Mouse (Mus musculus) urinary bladder, postnatal 25 days (tissue): Measurements from ENCODE around the gene Epb41l4b.
A peak's percentile ranks its signal among the peaks of the same experiment; 100 is the strongest.

Experiments
- DNase-seq: peaks from one replicate; pipeline ENCODE4 v3.0.0; 2022; ENCODE audit warnings: low spot score

The Epb41l4b gene

DNA sequence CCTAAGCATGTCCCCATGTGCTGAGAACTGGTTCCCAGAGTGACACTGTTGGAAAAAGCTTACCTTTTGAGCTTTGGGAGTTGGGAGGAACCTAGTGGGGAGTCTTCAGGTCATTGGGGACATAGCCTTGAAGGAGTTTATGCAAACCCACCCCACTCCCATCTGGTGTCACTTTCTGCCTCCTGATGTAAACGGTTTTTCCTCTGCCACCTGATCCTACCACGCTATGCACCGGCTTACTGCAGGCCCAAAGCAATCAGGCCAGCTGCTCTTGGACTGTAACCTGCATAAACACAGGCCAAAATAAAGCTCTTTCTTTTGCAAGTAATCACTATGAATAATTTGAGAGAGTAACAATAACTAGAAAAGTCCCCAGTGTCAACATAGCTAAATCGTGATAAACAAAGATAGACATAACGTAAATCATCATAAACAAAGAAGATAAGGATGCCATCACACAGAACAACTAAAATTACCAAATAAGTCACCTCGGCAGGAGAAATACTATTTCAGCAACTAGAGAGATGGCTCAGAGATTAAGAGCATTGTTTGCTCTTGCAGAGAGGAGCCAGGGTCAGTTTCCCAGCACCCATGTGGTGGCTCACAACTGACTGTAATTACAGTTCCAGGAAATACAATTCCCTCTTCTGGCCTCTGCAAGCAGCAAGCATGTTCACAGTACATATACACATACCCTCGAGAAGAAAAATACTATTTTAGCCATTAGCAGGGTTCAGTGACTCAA is 29.6 kb downstream of the Epb41l4b start:
- DNase-seq: no peak

DNA sequence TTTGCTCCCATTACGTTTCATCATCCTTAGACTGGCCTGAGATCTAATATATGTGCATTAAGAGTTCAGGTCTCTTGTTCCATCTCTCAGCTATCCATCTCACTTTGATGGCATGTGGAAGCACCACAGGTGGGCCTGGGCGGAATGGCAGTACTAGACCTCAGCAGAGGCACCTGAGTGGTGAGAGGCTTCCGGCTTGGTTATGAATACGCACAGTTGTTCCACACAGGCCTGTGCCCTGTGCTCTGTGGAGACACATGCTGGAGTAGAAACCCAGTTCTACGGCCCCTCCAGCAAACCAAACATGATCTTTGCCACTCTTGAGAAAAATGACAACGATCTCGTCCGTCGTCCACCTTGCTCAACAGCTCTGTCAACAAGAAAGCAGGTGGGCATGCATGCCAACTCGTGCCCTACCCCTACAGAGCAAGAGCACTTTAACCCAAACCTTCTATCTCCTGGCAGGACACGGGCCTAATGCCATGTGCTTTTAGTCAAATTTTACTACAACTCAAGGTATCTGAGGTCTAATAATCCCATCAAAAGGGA is 31.2 kb downstream of the Epb41l4b start:
- DNase-seq: no peak

DNA sequence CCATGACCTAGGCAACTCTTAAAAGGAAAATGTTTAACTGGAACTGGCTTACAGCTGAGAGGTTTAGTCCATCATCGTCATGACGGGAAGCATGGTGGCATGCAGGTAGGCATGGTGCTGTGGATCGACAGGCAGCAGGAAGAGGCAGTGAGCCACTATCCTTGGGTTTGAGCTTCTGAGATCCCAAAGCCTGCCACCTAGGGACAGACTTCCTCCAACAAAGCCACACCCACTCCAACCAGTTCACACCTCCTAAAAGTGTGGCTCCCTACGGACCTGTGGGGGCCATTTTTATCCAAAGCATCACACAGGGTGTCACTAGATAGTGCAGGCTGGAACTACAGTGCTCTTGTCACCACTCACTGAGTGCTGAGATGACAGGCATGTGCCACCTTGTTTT is 31.8 kb downstream of the Epb41l4b start:
- DNase-seq: no peak

DNA sequence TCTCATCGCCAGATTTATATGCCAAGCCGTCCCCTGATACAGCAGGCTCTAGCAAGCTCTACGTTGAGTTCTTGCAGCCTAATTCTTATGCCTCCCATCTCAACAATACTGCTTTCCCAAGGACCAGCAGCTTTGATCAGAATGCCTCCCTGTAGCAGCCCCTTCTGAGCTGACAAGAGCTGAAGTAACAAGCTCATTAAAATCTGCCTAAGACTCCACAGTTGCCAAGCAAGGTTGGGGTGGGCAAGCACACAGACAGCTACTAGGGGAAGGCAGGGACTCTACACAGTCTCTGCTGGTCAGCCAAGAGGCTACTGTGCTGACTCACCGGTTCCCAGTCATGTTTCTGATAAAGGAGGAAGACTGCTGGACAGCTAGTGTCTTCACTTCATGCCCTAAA is 33.7 kb downstream of the Epb41l4b start:
- no peak for DNase-seq

DNA sequence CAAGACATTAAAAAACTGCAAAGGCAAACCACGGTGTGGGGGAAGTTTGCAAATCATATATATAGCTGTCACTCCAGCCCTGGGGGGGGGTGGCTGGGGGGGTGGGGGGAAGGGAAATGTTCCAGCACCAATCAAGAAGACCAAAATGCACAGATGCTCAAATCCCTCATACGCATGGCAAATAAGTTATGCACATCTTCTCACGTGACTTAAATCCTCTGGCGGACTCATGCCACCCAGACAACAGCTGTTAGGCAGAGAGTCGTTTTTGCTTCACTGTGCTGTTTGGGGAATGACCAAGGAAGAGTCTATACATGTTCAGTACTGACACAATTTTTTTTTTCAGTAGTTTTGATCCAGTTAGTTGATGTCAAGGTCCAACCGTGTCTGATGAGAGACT is 37.9 kb downstream of the Epb41l4b start:
- DNase-seq: no peak

DNA sequence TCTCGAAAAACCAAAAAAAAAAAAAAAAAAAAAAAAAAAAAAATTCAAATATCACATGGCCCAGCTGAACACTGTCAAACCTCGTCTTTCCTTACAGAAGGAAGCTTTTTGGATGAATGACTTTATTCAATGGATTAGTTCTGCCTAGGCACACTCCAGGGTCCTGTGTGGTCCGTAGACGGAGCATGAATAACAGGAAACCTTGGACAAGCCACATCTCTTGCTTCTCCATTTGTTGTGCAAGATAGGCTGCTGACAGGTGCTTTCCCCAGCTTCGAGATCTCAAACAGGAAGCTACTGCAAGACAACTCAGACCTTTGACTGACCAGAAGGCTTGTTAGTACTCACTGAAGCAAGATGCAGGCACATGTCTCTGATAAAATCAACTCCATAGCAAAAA is 39.4 kb downstream of the Epb41l4b start:
- DNase-seq: no peak

DNA sequence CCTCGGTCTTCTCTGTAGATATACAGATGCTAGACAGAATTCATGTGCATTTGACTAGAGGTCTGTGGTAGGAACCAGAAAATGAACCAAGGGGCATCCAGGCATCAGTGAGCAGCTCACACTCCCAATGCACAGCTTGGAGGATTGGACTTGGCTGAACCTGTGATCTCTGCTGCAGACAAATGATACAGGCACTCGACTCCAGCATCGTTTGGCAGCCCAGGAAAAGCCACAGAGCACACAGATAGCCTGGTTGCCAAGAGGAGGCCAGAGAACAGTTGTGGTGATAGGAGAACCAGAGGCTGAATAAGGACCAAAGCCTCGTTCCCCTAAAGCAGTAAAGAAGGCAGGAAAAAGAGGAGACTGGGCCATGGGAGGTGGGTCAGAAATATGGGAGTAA is 42.1 kb downstream of the Epb41l4b start:
- DNase-seq: no peak

DNA sequence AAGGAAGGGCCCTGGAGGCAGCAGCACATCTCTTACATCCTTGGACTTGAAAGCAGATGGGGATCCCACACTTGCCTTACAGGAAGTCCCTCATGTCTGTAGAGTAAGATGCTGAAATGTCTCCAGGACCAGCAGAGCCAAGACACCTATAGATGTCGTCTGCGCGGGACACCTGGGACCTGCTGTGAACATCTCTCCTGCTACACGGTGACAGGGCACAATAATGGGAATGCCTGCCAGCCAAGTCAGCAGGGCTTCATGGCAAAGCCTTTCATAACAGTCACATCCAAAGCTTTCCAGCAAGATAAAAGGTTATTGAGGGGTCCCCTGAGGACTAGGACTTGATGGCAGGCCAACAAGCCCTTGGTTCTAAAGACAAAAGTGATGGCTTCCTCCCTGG is 45.8 kb downstream of the Epb41l4b start:
- no peak for DNase-seq

DNA sequence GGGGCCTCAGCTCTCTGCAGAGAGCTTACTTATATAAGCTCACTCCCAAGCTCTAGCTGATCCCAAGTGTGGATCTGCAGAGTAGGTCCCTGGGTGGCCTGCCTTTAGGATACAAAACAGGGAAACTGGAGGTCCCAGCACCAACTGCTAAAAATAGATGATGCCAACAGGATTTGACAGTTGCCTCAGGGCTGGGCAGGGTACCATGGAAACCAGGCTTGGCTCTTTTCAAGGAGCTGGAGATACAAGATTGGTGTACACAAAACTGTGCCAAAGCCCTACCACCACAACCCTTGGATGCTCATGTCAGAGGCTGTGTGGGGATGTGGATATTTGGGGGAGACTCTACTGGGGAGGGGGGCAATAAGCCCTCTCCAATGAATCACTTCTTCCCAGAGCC is 47.7 kb downstream of the Epb41l4b start:
- no peak for DNase-seq

DNA sequence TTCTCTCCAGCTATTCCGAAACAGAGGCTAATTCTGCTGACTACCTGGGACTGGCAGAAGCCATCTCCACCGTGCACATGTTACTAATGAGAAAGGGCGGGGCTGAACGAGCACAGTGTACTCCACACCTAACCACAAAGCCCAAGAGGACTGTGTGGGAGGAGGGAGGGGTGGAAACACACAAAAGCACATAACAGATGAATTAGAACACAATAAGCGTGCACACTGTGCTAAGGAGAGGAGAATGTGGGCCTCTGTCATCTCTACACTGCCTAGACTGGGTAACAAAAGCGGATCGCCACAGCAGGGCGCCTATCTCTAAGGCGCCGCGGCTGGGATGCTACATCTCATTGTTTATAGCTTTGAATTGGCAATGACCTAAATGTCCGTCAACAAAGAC is 51.9 kb downstream of the Epb41l4b start:
- DNase-seq: no peak

DNA sequence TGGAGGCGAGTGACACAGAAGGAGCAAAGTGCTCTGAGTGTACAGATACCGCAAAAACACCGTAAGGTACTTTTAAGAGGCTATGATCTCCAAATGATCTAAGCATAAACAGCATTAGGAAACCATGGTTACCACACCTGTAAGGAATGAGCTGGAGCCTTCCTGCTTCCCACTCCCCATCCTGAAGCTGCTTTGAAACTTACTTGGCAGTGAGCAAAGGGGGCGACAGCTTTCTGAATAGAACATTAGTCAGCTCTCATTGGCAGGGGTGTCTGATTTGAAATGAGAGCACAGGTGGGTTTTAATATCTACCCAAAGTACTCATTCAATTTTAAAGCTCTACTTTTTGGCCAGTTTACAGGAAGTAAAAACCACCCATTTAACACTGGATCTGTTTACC is 54.9 kb downstream of the Epb41l4b start:
- no peak for DNase-seq

DNA sequence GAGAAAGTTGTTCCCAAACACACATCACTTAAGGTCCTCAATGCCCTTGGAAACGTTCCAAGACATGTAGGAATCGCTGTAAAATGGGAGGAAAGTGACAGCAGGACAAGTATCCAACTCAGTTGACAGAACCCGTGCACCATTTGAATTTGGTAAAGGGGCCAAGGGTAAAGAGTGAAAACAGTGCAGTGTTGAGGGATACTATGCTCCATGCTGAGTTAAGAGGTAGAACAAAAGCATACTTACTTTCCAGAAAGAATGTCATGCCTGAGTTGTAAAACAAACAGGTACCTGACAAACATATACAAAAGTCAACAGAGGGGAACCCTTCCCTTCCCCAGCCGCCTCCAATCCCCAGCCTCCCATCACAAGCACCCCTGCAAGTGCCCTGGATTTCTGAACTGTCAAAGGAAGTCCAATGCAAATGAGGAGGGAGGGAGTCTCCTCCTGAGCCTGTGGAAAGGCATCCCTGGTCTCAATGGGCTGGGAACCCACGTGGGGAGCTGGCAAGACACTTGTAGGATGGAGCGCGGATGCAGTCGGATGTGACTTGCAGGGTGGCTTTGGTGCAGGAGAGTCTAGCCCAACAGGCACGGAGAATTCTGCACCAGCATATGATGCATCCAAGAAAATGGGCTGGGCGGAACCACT is 57.4 kb downstream of the Epb41l4b start:
- DNase-seq: no peak

DNA sequence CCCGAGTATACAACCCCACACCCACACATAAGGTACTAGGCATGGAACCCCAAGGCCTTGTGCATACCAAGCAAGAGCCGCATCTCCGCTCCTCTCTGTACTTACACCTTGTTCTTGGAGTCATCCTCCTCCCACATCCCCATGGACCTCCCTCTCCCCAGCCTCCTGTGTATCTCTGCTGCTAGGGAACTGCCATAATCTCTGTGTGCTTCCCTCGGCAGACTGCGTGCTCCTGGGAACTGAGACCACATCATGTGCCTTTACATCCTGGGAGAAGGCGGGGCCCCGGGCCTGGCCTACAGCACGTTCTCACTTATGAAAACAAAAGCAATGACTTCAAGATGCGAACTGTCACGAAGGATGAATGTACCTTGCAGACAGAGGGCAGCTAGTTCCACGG is 59.6 kb downstream of the Epb41l4b start:
- DNase-seq: no peak

DNA sequence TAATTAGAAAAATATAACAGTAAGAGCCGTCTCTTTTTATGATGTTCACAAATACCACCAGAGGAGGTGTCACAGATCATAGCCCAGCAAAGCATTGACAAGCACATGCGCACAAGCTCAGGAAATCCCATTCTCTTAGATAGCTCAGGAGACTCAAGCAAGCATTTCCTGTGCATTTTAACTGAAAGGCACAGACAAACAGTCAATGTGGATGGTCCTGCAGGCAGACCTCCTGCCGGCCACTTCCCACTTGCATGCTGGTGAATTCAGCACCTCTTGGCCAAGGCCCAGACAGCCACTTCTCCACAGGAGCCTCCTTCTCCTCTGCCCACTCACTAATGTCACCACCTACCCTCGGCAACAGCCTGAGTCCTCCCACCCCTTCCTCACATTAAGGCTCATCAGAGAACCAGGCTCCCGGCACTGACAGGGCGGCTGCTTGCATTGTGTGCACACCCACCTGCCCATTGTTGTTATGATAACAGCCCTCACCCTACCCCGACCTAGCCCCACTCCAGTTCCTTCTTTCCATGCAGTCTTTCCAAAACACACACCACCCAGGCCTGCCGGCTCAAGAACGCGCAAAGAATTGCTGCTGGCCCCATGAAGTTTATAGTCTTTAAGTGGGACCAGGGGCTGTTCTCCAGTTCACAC is 60.3 kb downstream of the Epb41l4b start:
- DNase-seq: no peak

DNA sequence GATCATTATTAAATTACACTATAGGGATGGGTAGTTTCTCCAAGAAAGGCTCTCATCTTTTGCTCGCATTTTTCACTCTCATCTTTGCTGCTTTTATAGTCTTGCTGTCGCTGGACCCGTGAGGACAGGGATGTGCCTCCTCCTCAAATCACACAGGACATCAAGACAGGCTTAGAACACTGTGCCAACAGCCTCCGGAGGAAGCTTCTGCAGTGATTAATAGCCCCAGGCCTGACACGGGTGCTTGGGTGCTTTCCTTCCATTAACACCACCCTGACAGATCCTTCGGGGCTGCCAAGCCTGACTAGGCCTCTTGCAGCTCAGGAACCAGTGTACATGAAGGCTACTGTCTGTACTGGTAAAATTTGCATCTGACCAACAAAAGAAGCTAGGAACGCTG is 61.8 kb downstream of the Epb41l4b start:
- no peak for DNase-seq

DNA sequence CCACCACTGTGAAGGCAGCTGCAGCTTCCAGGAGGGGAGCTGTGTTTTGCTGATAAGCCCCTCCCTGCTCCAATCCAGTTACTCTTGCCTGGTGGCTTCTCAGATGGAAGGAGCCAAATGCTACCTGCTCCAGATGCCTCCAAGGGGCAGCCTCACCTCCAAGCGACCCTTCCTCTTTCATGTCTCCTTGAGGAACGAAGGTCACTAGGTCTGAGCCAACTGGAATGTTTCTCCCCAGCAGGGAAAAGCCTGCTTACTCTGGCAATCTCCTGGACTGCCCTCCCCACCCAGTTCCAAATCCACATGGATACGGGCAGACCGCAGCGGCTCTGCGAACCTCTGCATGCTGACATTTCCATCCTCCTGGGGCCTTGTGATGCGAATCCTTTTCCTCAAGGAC is 69.4 kb downstream of the Epb41l4b start:
- no peak for DNase-seq

DNA sequence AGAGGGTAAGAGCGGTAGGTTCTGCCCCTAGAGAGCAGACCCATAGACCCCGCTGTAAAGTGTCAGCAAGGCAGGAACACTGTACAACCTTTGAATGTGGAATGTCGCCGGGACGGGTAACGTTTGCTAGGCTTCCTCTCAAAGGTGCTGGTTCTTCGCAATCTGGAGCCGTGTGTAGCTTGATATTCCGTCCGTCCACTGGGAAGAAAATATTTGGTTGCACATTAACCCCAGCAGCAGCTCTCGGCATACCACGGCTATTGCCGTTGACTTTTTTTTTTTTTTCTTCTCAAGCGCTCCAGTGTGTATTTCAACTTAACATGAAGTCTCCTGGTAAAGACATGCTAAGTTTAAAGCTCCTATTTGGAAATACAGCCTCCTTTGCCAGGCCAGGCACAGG is 70.1 kb downstream of the Epb41l4b start:
- DNase-seq: no peak

DNA sequence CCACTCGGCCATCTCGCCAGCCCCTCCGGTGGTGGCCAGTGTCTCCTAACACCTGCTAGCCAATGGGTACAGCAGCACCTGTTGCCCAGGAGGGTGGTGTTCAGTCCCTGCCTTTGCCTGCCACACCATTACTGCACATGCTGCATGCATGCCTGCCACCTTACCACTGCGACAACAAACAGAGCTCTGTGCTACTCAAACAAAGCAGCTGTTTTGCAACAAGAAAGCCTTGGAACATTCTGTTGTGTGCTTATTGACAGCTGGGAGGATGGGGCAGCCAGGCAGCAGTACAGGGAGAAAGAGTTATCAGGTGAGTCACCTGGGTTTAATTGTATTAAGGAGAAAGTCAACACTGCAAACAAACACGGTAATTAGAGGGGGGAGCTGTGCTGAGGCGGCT is 72.6 kb downstream of the Epb41l4b start:
- no peak for DNase-seq

DNA sequence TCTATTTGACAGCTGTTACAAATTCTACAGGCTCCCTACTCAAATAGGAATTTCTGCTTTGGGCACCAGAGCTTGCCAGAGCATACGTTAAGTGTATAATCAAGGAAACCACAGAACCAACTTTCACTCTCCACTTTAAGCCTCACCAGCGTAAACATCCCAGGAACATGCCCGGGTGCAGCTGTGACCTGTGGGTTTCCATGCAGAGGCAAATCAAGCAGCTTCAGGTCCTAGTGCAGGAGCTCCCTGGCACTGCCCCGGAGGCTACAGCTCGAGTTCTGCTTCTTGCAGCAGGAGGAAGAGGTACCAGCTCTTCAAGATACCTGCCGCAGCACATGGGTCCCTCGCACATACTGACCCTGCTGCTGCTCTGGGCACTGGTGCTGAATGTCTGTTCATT is 74.8 kb downstream of the Epb41l4b start:
- no peak for DNase-seq

DNA sequence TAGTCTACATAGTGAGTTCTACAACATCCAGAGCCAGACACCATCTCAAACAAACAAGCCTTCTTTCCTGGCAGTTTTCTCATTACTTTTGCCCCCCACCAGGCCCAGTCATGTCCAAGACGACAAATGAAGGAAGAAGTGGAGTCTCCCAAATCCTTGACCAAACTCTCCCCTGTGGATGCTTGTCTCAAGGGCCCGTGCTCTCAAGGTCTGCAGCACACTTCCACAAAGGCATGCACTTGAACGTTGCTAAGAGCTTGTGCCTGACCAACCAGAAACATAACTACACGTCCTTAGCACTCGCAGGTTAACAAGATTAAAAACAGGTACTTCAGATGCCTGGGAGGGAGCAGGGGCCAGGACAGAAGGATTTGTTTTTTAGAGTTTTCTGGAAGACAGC is 75.4 kb downstream of the Epb41l4b start:
- DNase-seq: no peak

DNA sequence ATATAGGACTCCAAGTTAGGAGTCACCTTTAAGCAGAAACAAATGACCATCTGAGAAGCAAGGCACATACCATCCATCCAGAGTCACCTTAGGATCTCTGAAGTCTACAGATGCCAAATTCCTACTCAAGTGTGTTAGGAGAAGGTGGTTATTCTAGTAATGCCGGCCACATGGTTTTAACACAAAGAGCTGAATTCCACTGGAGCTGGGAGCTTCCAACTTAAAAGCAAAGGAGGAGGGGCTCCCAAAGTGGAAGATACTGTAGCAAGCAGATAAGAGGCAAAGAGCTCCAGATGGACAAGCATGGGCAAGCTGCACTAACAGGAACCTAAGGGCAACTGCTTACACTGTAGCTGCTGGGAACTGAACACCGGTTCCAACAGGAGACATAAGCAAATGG is 76.3 kb downstream of the Epb41l4b start:
- no peak for DNase-seq

DNA sequence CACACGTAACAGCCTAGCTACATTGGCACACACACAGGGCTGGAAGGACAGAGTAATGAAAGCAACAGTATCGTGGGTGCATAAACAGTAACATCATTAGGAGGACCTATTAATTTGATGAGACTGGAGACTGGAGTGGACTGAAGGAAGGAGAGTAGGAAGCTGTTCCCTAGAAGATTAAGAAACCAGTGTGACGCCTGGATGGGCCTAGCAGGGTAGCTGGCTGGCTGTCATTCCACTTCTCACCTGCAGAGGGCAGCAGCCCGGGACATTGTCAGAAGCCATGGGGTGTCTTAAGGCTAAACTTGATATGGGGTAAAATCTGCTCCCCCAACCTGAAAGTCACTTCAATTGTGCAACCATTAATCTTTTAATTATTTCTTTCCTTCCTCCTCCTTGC is 78.0 kb downstream of the Epb41l4b start:
- DNase-seq: peak; percentile 86

DNA sequence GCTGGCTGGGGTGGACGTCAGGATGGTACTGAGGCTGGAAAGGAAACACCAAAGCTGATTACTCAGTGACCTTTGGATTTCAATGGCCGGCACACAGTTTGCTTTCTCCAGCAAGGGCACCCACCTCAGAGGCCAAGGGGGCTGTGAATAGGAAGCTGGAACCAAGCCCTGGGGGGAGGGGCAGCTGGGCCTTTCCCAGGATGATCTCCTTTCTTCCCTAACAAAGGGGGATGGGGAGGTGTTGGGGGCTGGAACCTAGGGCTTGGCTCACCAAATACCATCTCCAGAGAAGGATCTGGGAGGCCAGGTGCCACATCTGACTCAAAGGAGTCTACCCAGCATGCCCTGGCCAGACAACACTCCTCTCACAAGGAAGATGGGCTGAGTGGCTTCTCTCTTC is 78.4 kb downstream of the Epb41l4b start:
- no peak for DNase-seq
